Mouse (Mus musculus) spleen, embryonic (tissue): ENCODE measurements around the gene 1700061G19Rik.
"Not testable (repeated sequence)": the region's sequence is repeated elsewhere in the genome, so short reads cannot be mapped to it uniquely, and the experiment has no call there.

Source experiments
- CTCF ChIA-PET: fragments of 350-600 bp; sonication (Branson Sonifier 250); formaldehyde crosslinking; loops from one replicate; lab custom pipeline; 2022; lab: Charles Lee

Gene 1700061G19Rik

GRCm38 (mm10) chr17:56870287-56870953 is 4.9 kb upstream of the 1700061G19Rik start:
- CTCF ChIA-PET, result no interaction called here

GRCm38 (mm10) chr17:56871767-56872166 is 3.5 kb upstream of the 1700061G19Rik start:
- CTCF ChIA-PET, result no interaction called here

DNA sequence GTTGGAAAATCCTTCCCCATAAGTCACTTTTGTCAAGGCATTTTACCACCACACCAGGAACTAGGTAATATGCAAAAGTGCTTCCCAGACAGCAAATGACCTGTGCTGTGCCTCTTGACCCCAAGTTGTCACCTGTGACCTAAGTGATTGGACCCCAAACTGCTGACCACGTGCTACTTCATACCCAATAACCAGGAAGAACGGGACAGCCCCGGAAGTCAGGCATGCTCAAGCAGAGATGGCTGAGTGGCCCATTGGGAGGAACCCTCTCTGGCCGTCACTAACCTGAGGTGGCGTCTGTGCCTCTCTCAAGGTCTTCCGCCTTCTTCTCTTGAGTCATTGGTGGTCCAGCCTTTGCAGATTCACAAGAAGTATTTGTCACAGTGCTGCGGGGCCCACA is 2.8 kb upstream of the 1700061G19Rik start:
- CTCF ChIA-PET, result no interaction called here

- CTCF ChIA-PET, result no interaction called here
Measured at GRCm38 (mm10) chr17:56874237-56874636, 1.0 kb upstream of the 1700061G19Rik start, which contains the start of gene Acsbg2. Gene Acsbg2 (minus strand): TSS chr17:56874447.

- CTCF ChIA-PET, result interaction anchor here (0.5 to 0.6 kb wide), 2 partner anchors 39 to 59 kb away, joined by 3 read pairs; no protein-coding TSS in a partner anchor
Measured at GRCm38 (mm10) chr17:56876465-56876864, 1.2 kb downstream of the 1700061G19Rik start.

GRCm38 (mm10) chr17:56876981-56877380 is 1.7 kb downstream of the 1700061G19Rik start:
- CTCF ChIA-PET, result no interaction called here

GRCm38 (mm10) chr17:56877426-56877825 is 2.1 kb downstream of the 1700061G19Rik start:
- CTCF ChIA-PET, result no interaction called here

DNA sequence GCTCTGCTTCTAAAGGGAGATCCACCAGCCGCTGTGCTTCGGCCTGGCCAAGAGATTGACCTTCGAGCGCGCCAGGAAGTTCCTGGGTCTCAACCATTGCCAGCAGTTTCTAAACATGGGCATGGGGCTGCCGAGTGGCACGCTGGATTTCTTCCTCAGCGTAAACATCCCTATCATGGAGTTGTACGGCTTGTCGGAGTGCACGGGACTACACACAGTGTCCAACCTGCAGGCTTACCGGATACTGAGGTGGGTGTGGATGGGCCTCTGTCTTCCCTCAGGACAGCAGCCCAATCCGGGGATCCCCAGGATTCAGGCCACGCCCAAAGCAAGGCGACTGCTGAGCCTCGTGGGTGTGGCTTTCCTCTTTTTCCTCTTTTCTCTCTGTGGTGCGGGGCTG is 8.3 kb downstream of the 1700061G19Rik start:
- CTCF ChIA-PET, result no interaction called here

DNA sequence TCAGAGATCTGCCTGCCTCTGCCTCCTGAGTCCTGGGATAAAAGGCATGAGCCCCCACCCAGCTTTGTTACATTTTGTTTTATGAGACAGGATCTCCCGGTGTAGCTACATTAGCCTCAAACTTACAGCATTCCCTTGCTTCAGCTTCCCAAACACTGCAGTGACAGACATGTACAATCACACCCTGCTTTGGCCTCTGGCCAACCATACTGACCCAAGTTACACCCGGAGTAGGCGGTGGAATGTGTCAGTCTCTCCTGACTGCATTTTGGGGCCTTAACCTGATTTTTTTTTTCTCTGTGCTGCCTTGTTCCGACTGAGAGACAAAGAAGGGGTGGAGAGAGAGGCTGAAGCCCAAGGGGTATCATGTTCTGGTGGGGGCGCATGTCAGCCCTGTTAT is 9.1 kb downstream of the 1700061G19Rik start:
- CTCF ChIA-PET, result no interaction called here

- CTCF ChIA-PET, result no interaction called here
Measured at GRCm38 (mm10) chr17:56884809-56885208, 9.5 kb downstream of the 1700061G19Rik start.

- CTCF ChIA-PET, result no interaction called here
Measured at GRCm38 (mm10) chr17:56888050-56888449, 12.8 kb downstream of the 1700061G19Rik start.

DNA sequence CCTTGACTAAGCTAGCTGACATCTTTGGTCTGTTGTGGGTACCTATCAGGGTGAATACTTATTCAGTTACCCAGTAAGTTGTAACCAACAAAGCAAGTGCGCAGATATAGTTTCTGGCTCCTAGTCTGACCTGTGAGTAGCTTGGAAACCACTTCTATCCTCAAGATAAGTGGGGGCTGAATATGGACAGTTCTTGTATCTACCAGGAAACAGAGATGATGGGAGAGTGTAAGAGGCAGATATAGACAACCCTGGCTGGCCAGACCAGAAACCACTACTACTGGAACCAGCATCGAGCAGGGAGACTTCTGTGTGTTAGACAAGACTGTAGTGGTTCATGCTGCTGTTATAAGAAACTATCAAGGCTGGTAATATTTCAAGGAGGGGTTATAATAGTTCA is 14.7 kb downstream of the 1700061G19Rik start:
- CTCF ChIA-PET, result no interaction called here

GRCm38 (mm10) chr17:56895368-56895918 is 20.2 kb downstream of the 1700061G19Rik start:
- CTCF ChIA-PET, result no interaction called here

DNA sequence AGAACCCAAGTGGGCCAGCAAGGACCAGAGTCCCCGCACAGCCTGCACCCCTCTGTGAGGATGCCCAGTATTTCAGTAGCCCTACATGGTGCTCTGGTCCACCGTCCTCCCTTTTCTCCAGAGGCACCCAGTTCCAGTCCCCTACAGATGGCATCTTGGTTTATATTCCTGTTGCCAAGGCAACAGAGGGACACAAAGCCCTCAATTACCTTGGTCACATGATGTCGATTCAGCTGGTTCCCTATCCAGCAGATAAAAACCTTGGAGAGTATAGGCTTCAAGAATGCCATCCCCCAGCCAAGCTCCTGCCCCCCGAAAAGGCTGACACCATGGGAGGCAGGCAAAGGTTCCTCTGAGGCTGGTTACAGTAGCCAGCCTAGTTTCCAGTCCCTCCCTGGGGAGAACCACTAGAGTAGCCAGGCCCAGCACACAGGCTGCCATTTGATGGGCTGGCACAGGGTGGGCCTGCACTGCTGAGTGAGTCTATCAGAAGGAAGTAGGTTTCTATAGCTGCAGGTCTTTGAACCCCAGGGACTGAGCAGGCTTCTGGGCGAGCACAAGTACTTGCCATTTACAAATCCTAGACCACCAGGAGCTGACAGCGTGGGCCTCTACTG is 21.3 kb downstream of the 1700061G19Rik start:
- CTCF ChIA-PET, result no interaction called here

DNA sequence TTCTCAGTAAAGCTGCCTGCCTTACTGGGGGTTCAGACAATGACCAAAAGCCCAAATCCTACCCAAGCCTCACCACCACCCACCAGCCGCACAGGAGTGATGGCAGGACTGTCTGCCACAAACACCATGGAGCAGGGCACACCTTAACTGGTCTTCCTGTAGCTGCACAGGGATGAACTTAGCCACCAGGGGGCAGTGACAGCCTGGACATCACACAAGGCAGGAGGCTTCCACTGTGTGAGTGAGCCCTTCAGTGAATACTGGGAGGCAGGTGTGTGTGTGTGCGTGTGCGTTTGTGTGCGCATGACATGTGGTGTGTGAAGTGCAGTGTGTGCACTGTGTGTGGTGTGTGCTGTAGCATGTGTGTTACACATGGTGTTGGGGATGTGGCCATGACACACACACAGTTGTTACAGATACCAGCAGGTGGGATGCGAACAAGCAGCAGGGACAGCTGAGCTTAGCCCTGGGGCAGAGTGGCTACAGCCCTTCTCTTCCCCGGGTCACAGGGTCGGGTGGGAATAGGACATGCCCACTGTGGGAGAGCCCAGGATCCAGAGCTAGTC is 22.4 kb downstream of the 1700061G19Rik start:
- CTCF ChIA-PET, result interaction anchor here (0.8 kb wide), 1 partner anchor 46 kb away, joined by 3 read pairs; no protein-coding TSS in a partner anchor

- CTCF ChIA-PET, result no interaction called here
Measured at GRCm38 (mm10) chr17:56902698-56903097, 27.4 kb downstream of the 1700061G19Rik start.

GRCm38 (mm10) chr17:56906166-56906565 is 30.9 kb downstream of the 1700061G19Rik start:
- CTCF ChIA-PET, result interaction anchor here (0.6 kb wide), 1 partner anchor 261 kb away, joined by 7 read pairs; no protein-coding TSS in a partner anchor

- CTCF ChIA-PET, result no interaction called here
Measured at GRCm38 (mm10) chr17:56907096-56907495, 31.8 kb downstream of the 1700061G19Rik start.

DNA sequence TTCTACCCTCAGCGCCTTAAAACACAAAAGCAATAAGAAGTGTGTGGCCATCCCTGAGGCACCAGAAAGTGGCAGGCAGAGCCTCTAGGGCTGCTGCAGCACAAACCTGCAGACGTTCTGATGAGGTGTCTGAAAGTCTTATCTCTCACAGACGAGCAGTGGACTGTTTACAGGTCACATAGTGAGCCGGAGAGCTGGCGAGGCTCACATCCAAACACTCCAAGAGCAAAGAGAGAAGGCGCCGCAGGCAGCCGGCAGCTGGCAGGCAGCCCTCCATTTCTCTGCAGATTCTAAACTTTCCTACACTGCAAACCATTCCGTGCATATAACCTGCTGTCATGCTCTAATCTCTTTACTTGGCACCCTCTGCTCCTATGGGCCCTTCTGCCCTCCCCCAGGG is 32.6 kb downstream of the 1700061G19Rik start:
- CTCF ChIA-PET, result no interaction called here

DNA sequence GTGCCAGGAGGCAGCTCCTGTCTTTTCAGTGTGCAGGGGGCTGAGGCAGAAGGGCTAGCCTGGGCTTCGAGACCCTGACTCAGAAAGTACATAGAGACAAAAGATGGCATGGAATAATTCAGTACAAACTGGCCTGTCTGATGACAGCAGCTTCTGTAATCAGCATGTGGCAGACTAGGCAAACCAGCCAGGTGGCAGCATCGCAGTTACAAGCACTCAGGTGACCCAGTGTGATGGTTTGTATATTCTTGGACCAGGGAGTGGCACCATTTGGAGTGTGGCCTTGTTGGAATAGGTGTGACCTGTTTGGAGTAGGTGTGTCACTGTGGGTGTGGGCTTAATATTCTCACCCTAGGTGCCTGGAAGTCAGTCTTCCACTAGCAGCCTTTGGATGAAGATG is 34.5 kb downstream of the 1700061G19Rik start:
- CTCF ChIA-PET, result not testable (repeated sequence)

GRCm38 (mm10) chr17:56913023-56913422 is 37.7 kb downstream of the 1700061G19Rik start:
- CTCF ChIA-PET, result no interaction called here

DNA sequence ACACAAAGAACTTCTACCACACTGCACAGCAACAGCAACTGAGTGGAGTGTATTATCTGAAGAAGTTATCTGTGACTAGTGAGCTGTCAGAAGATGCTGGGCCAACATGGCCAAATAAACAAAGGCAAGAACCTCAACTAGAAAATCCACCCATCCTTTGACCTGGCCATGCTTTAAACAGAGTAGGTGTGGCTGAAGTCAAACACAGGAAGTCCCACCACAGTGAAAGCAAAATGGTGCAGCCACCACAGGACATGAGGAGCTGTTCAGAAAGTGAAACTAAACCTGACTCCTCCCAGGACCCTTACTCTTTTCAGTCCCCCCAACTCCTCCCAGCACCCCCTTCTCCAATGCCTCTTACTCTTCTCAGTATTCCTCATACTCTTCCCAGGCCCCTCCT is 38.2 kb downstream of the 1700061G19Rik start:
- CTCF ChIA-PET, result no interaction called here
